Mouse (Mus musculus) frontal cortex, postnatal 25 days (tissue): ENCODE data around the gene Rack1.
A peak's percentile ranks its signal among the peaks of the same experiment; 100 is the strongest.
"Not testable (repeated sequence)": the region's sequence is repeated elsewhere in the genome, so short reads cannot be mapped to it uniquely, and the experiment has no call there.

Experiments used
- DNase-seq, 2 experiments: peaks; one replicate each; pipeline ENCODE4 v3.0.0; 2022; ENCODE audit warnings: low spot score in 2 of 2

Rack1 gene

GRCm38 (mm10) chr11:48799921-48800701, at the start of gene Rack1:
TSS of gene Rack1 (plus strand) at chr11:48800332.
- DNase-seq = peak; percentile 81 to 85

- DNase-seq = no peak
Observed at GRCm38 (mm10) chr11:48750428-48750827, 49.7 kb upstream of the Rack1 start.

GRCm38 (mm10) chr11:48753534-48753933, 46.6 kb upstream of the Rack1 start:
- DNase-seq = not testable (repeated sequence)

GRCm38 (mm10) chr11:48759021-48759420, 41.1 kb upstream of the Rack1 start:
- DNase-seq = no peak

GRCm38 (mm10) chr11:48764119-48764518, 36.0 kb upstream of the Rack1 start:
- no peak for DNase-seq

- no peak for DNase-seq
Observed at GRCm38 (mm10) chr11:48767195-48767876, 32.8 kb upstream of the Rack1 start.

GRCm38 (mm10) chr11:48771691-48772090, 28.4 kb upstream of the Rack1 start:
- DNase-seq = no peak

GRCm38 (mm10) chr11:48774443-48775298, 25.5 kb upstream of the Rack1 start:
- DNase-seq = peak; percentile 55 to 62

- DNase-seq = peak; percentile 36 to 49
Observed at GRCm38 (mm10) chr11:48775483-48775882, 24.6 kb upstream of the Rack1 start.

GRCm38 (mm10) chr11:48776664-48777063, 23.5 kb upstream of the Rack1 start:
- DNase-seq = no peak

- no peak for DNase-seq
Observed at GRCm38 (mm10) chr11:48777303-48777702, 22.8 kb upstream of the Rack1 start.

- no peak for DNase-seq
Observed at GRCm38 (mm10) chr11:48779450-48779849, 20.7 kb upstream of the Rack1 start.

- no peak for DNase-seq
Observed at GRCm38 (mm10) chr11:48782243-48782642, 17.9 kb upstream of the Rack1 start.

GRCm38 (mm10) chr11:48787455-48788211, 12.5 kb upstream of the Rack1 start:
- DNase-seq = no peak

- DNase-seq = peak; percentile 62 to 71
Observed at GRCm38 (mm10) chr11:48788311-48789089, 11.6 kb upstream of the Rack1 start.

- DNase-seq = no peak
Observed at GRCm38 (mm10) chr11:48789215-48789614, 10.9 kb upstream of the Rack1 start.

GRCm38 (mm10) chr11:48789973-48790823, 9.9 kb upstream of the Rack1 start:
- DNase-seq = peak; percentile 80 to 81

- DNase-seq = no peak
Observed at GRCm38 (mm10) chr11:48790946-48791345, 9.2 kb upstream of the Rack1 start.

GRCm38 (mm10) chr11:48791894-48792293, 8.2 kb upstream of the Rack1 start:
- DNase-seq = not testable (repeated sequence)

- no peak for DNase-seq
Observed at GRCm38 (mm10) chr11:48793184-48793583, 6.9 kb upstream of the Rack1 start.
